Mouse (Mus musculus) intestine, embryonic 16.5 days (tissue): Measurements from ENCODE around the gene Tbx5. TPM values are rescaled to one million over a fixed set of nuclear protein-coding genes. Genes with fewer than 3 reads are reported as not detected.

Experiments
- ATAC-seq: fragments of 200-750 bp; cut with Nextera tagmentation; 2 replicates; pipeline ENCODE4 v1.8.0; 2017; ENCODE audit warnings: moderate TSS enrichment, moderate library complexity
- H3K27ac ChIP-seq: fragments of 300-500 bp; sonication (generic); 2 replicates; pipeline ENCODE4 v1.5.1; 2014; ENCODE audit warnings: mild to moderate bottlenecking, low read length
- H3K27me3 ChIP-seq: fragments of 300-500 bp; sonication (generic); replicated peaks from 2 replicates; pipeline ENCODE4 v1.6.1; 2014; ENCODE audit warnings: low read length, control low read depth, mixed read lengths; ENCODE audit not compliant: control insufficient read depth, insufficient read depth
- H3K36me3 ChIP-seq: fragments of 300-500 bp; sonication (generic); 2 replicates; pipeline ENCODE4 v1.6.1; 2014; ENCODE audit warnings: low read length, control low read depth; ENCODE audit not compliant: control insufficient read depth, insufficient read depth
- H3K4me1 ChIP-seq: fragments of 300-500 bp; sonication (generic); 2 replicates; pipeline ENCODE4 v1.6.1; 2014; ENCODE audit warnings: low read length, control low read depth, mixed read lengths; ENCODE audit not compliant: control insufficient read depth, insufficient read depth
- H3K4me2 ChIP-seq: fragments of 300-500 bp; sonication (generic); 2 replicates; pipeline ENCODE4 v1.6.1; 2014; ENCODE audit warnings: low read depth, low read length, control low read depth
- H3K4me3 ChIP-seq: fragments of 300-500 bp; sonication (generic); 2 replicates; pipeline ENCODE4 v1.5.1; 2014; ENCODE audit warnings: mild to moderate bottlenecking, low read length
- H3K9ac ChIP-seq: fragments of 300-500 bp; sonication (generic); 2 replicates; pipeline ENCODE4 v1.6.1; 2014; ENCODE audit warnings: low read depth, low read length
- H3K9me3 ChIP-seq: fragments of 300-500 bp; sonication (generic); 2 replicates; pipeline ENCODE4 v1.6.1; 2016; ENCODE audit warnings: low read length, control low read depth; ENCODE audit not compliant: control insufficient read depth
- whole genome bisulfite sequencing: fragments of 180-500 bp; shearing (Covaris S2); extraction: QIAGEN DNeasy Blood & Tissue Kit; methylation state at CpG from one replicate; pipeline ENCODE4 v1.1.7; 2014; 5-methylcytosine and 5-hydroxymethylcytosine counted together
- polyA plus RNA-seq: library from polyadenylated mRNA; unstranded; fragments of >200 nt; fragmentation: Nextera tagmentation; extraction: Ambion mirVana; gene quantifications from 2 replicates; pipeline ENCODE4 v1.2.1, GENCODE M21; 2015

Gene Tbx5
- polyA plus RNA-seq, 1 experiment from 2014 or later, result not detected

DNA sequence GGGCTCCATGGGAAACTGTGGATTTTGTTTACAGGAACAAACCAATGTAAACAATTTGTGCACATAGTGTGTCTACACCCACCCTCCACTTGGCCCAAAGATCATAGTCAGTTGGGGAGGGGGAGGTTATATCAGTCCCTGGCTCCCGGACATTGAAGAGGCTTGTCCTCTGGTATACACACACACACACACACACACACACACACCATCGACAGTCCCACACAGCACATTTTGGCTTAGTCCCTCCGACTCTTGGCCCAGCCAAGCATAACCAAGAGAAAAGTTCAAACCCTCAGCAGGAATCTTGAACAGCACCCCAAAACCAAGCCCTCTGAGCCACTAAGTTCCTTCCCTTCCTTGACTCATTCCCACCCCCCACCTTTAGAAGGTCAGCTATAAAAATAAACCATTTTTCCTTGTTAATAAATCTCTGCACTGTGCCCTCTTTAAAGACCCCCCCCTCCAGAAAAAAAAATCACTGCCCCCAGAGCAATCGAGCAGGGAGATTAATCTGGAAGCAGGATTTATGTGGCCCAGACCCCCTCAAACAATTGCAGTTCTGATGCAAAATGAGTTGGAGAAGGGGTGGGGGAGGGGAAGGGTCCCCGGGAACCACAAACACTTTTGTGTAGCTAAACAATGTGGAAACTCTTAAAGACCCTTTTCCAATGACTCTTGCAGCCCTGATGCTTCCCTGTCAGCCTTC, 33.6 kb upstream of the Tbx5 start:
- Histone ChIP-seq H3K4me3 (no peak overlapping the region), H3K9me3 (no peaks in the 10 kb centered on the region), H3K27me3 (peaks cover 98% of the 10 kb centered on the region), H3K4me1 (no peaks in the 10 kb centered on the region), H3K27ac (no peak overlapping the region), H3K36me3 (no peaks in the 10 kb centered on the region), H3K9ac (no peak overlapping the region), H3K4me2 (no peak overlapping the region)
- ATAC-seq, result no peak
- WGBS, result 1% methylated on average over 5 of the region's 5 CpGs

DNA sequence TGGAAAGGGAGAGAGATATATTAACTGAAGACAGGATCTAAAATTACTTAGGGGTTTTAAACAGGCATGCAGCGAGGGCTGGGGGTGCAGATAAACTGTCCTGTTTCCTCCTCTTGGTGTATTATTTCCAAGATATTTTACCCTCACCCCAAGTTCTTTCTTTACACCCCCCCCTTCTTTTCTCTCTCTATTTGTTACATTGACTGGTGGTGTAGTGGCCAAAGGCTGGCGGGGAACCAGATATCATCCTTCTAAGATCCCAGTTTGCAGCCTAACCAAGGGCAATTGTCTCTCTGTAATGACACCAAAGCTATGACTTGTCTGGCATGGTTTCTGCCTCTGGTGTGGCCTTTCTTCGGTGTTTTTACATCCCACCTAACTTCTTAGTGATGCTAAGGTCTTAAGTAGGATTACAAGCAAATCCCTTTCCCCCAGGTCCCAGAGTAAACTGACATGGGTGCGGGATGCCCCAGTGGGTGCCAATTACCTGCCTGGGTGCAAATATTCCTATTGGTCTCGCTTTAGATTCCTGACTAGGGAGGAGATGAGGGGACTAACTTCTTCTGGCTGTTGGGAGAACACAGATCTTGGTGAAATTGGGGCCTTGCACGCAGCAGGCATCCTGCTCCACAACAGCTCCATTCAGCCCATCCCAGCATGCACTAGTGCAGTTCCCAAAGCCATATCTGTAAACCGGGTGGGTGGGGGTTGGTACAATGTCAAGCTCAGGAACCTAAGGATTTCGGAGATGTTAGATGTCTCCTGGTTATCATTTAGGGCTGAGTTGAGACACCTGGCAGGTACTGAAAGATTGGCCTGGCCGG, 32.8 kb upstream of the Tbx5 start:
- Histone ChIP-seq H3K4me1 (no peaks in the 10 kb centered on the region), H3K27ac (no peak overlapping the region), H3K27me3 (peaks cover 98% of the 10 kb centered on the region), H3K36me3 (no peaks in the 10 kb centered on the region), H3K9me3 (no peaks in the 10 kb centered on the region), H3K9ac (no peak overlapping the region), H3K4me3 (no peak overlapping the region), H3K4me2 (no peak overlapping the region)
- whole genome bisulfite sequencing, result 4% methylated on average over 9 of the region's 9 CpGs
- no peak for ATAC-seq

DNA sequence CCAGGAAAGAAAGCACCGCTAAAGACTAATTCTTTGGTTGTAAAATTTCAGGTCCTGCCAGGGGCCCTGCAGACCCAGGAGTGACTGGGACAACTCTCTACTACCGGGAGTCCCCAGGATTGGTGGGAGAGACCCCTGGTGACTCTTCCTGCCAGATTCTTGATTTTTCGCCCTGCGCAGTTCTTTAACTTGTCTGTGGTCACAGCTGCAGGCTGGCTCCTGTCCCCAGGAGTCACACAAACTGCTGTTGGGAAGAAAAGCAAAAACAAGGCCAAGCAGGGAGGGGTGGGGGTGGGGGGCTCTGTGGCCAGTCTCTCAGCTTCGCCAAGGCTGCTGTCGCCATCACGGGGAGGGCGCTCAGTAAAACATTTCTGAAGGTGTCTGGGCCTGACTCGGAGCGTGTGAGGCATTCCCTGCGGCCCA, 32.2 kb upstream of the Tbx5 start:
- no peaks in the 10 kb centered on the region for H3K4me1 ChIP-seq
- H3K27ac ChIP-seq, result no peak overlapping the region
- 3% methylated on average over 11 of the region's 11 CpGs for WGBS
- no peaks in the 10 kb centered on the region for H3K36me3 ChIP-seq
- peaks cover 98% of the 10 kb centered on the region for H3K27me3 ChIP-seq
- no peaks in the 10 kb centered on the region for H3K9me3 ChIP-seq
- H3K4me3 ChIP-seq, result no peak overlapping the region
- no peak overlapping the region for H3K4me2 ChIP-seq
- no peak for ATAC-seq
- H3K9ac ChIP-seq, result no peak overlapping the region

DNA sequence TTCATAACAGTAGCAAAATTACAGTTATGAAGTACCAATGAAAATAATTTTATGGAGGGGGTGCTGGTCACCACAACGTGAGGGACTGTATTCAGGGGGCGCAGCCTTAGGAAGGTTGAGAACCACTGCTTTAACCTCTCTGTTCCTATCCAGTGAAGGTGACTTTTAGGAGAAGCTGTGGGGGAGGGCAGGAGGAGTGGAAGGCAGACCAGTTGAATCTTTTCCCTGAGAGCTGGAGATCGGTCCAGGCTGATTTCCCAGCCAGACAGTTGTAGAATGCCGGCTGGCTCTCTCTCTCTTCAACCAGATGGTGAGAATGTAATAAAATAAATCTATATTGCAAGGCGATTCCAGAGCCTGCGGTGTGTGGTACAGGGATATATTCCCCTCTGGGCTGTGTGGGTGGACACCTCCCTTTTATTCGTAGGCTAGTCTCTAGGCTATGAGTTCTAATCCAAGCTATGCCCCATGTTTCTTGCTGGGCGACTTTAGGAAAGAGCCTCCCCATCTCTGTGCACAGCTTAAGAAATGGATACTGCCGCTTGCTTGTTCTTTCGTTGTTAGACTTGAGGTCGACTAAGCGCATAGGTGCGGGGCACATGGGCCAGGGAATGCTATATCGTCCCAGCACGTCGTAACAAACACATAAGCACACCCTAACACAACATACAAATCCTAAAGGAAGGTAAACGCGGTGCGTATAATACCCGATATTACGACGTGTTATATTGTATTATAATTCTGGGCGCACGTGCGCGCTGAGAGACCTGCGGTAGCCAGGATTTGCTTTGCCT, 29.7 kb upstream of the Tbx5 start:
- WGBS, result 2% methylated on average over 27 of the region's 27 CpGs
- Histone ChIP-seq H3K27ac (no peak overlapping the region), H3K9ac (no peak overlapping the region), H3K4me2 (no peak overlapping the region), H3K4me1 (no peaks in the 10 kb centered on the region), H3K9me3 (no peaks in the 10 kb centered on the region), H3K27me3 (peaks cover 100% of the 10 kb centered on the region), H3K36me3 (no peaks in the 10 kb centered on the region), H3K4me3 (no peak overlapping the region)
- ATAC-seq, result no peak

DNA sequence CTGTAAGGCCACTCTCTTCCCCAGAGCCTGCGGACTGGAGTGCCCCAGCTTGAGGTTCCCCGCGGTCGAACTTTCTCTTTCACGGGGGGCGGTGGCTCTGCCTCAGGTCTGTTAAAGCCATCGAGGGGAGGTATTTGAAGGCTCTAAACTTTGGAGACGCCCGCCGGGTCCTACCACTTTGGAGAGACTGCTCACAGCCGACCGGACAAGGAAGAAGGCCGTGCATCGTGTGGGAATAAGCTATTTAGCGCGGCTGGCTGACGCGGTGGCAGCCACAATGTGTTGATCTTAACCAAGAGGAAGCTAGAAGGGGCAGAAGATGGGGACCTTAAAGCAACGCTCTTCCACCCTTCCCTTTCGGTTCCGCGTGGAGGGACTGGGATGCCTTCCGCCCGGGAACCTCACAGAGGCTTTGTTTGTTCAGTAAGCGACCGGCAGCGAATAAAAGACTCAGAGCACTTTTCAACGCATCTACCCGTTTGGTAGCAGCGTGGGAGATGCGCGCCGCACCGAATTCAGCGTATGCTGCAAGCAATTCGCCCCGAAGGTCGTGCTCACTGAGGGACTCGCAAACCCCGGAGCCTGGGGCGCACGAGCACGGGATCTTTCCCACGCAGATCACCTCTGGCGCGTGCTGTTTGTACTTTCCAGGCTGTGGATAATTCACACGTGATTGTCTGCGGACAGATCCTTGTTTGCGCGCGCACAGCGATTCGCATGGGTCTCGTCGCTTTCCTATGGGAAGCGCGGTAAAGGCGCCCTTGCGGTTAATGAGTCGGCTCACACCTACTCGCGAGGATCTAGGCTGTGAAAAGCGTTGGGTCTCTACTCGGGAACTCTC, 28.8 kb upstream of the Tbx5 start:
- Histone ChIP-seq H3K4me3 (no peak overlapping the region), H3K9me3 (no peaks in the 10 kb centered on the region), H3K4me1 (no peaks in the 10 kb centered on the region), H3K27ac (no peak overlapping the region), H3K4me2 (no peak overlapping the region), H3K9ac (no peak overlapping the region), H3K27me3 (peaks cover 100% of the 10 kb centered on the region), H3K36me3 (no peaks in the 10 kb centered on the region)
- no peak for ATAC-seq
- under 1% methylated on average over 64 of the region's 64 CpGs for WGBS

DNA sequence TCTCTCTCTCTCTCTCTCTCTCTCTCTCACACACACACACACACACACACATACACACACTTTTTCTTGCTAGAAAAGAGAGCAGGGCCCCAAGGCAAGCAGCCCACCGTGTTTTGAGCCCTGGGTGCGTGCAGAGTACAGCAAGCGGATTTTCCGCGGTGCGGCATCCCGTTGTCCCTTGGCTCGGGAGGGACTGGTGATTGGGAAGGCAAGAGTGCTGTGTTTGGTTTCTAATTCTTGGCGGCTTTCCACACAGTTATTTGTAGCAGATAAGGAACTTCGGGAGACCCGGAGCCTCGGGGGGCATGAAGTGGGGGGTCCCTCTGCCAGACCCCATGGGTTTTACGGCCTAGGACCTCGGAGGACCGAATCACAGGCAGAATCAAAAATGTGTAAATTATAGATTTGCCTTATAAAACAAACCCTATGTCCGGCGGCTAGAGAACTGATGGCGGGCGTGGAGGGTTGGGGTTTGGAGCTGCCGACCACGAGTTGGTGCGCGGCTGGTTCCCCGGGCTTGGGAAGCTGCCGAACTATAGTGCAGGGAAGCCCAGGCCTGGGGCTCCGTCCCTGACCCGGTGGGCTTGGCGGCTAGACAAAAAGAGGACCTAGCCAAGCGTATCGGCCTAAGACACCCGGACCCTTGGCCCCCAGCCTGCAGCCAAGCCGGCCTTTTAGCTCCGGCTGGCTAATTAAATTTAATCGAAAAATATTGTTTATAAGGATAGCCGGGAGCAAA, 28.0 kb upstream of the Tbx5 start:
- H3K27me3 ChIP-seq, result peaks cover 100% of the 10 kb centered on the region
- H3K4me2 ChIP-seq, result no peak overlapping the region
- no peak overlapping the region for H3K27ac ChIP-seq
- no peak overlapping the region for H3K9ac ChIP-seq
- 1% methylated on average over 35 of the region's 35 CpGs for WGBS
- no peaks in the 10 kb centered on the region for H3K36me3 ChIP-seq
- H3K9me3 ChIP-seq, result no peaks in the 10 kb centered on the region
- no peak for ATAC-seq
- no peaks in the 10 kb centered on the region for H3K4me1 ChIP-seq
- H3K4me3 ChIP-seq, result no peak overlapping the region

DNA sequence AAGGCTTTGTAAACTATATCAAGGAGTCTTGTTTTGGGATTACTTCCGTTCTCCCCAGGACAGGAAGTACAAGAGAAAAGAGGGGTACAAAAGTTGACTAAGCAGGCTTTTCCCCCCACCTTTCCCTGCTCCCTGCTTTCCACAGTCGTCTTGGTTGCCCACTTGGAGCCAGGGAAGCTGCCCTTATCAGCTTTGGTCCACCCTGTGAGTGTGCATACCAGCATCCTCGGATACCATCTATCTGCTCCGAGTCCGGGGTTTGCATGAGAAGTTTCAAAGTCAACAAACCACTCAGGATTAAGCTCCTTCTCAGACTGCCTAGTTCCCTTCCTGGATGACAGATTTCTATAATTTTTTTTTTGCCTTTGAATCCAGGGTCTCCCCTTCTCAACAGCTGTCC, 26.8 kb upstream of the Tbx5 start:
- no peak overlapping the region for H3K4me2 ChIP-seq
- no peak overlapping the region for H3K4me3 ChIP-seq
- H3K9ac ChIP-seq, result no peak overlapping the region
- no peaks in the 10 kb centered on the region for H3K36me3 ChIP-seq
- no peaks in the 10 kb centered on the region for H3K4me1 ChIP-seq
- no peak overlapping the region for H3K27ac ChIP-seq
- under 1% methylated on average over 5 of the region's 5 CpGs for WGBS
- no peaks in the 10 kb centered on the region for H3K9me3 ChIP-seq
- ATAC-seq, result no peak
- peaks cover 96% of the 10 kb centered on the region for H3K27me3 ChIP-seq

DNA sequence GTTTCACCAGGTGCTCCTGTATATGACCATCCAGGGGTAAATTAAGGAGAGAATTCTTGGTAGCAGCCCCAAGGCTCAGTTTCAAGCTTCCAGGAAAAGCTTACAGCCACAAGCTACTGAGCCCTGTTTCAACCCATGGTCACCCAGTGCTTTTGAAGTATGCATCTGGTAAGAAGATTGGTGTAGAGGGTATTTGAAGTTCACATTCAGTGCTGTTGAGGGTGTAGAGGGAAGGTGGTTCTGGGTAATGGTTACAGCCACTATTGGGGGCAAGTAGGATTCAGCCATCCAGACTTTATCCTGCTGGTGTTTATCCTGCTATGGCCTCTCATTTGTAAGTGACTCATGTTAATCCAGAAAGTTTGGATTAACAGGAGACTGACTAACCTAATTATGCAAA, 26.0 kb upstream of the Tbx5 start:
- no peaks in the 10 kb centered on the region for H3K9me3 ChIP-seq
- H3K36me3 ChIP-seq, result no peaks in the 10 kb centered on the region
- H3K4me1 ChIP-seq, result no peaks in the 10 kb centered on the region
- no peak for ATAC-seq
- H3K9ac ChIP-seq, result no peak overlapping the region
- H3K4me3 ChIP-seq, result no peak overlapping the region
- no peak overlapping the region for H3K4me2 ChIP-seq
- peaks cover 90% of the 10 kb centered on the region for H3K27me3 ChIP-seq
- no peak overlapping the region for H3K27ac ChIP-seq
